Mouse (Mus musculus) gastrocnemius, postnatal 14 days (tissue): ENCODE data around the gene Hoxb3. TPM values are rescaled to one million over a fixed set of nuclear protein-coding genes. Genes with fewer than 3 reads are reported as not detected.

Experiments
- DNase-seq: peaks from one replicate; pipeline ENCODE4 v3.0.0; 2021; ENCODE audit warnings: mixed read lengths
- intact Hi-C: fragments of 180-260 bp; cut with DNase I; formaldehyde crosslinking; loops from one replicate; pipeline ENCODE4 v1.15.1; 2025; ENCODE audit warnings: low total_unique reads
- total RNA-seq, 2 experiments: library from RNA; stranded (reverse); gene quantifications; 2 replicates each; pipeline ENCODE4 v1.2.3; 2021

Gene Hoxb3
- total RNA-seq, 2 experiments from 2014 or later, result 0.66 to 0.80 TPM

- intact Hi-C loops, result no loop called here
- no peak for DNase-seq
Observed at GRCm38 (mm10) chr11:96286739-96287385, 36.3 kb upstream of the Hoxb3 start.

- intact Hi-C loops, result no loop called here
Observed at GRCm38 (mm10) chr11:96287411-96287810, 35.7 kb upstream of the Hoxb3 start.

GRCm38 (mm10) chr11:96288455-96289221 is 34.5 kb upstream of the Hoxb3 start:
- intact Hi-C loops, result no loop called here
- no peak for DNase-seq

More at GRCm38 (mm10) chr11:96287411-96287810, 35.7 kb upstream of the Hoxb3 start:
- DNase-seq, result no peak

- no peak for DNase-seq
- intact Hi-C loops, result no loop called here
Observed at GRCm38 (mm10) chr11:96289293-96289692, 33.8 kb upstream of the Hoxb3 start.

- intact Hi-C loops, result no loop called here
- no peak for DNase-seq
Observed at GRCm38 (mm10) chr11:96289837-96290236, 33.3 kb upstream of the Hoxb3 start.

- DNase-seq, result no peak
- intact Hi-C loops, result no loop called here
Observed at GRCm38 (mm10) chr11:96290705-96291355, 32.3 kb upstream of the Hoxb3 start.

GRCm38 (mm10) chr11:96291681-96292564 is 31.2 kb upstream of the Hoxb3 start, which contains the start of gene Hoxb6:
Gene Hoxb6 (plus strand): TSS chr11:96292476.
- no peak for DNase-seq
- intact Hi-C loops, result no loop called here

- intact Hi-C loops, result no loop called here
- no peak for DNase-seq
Observed at GRCm38 (mm10) chr11:96292565-96293301, 30.4 kb upstream of the Hoxb3 start.

GRCm38 (mm10) chr11:96293302-96293921 is 29.7 kb upstream of the Hoxb3 start:
- intact Hi-C loops, result no loop called here
- no peak for DNase-seq

GRCm38 (mm10) chr11:96294245-96295091 is 28.7 kb upstream of the Hoxb3 start:
- intact Hi-C loops, result no loop called here
- peak; percentile 61 for DNase-seq

- no peak for DNase-seq
- intact Hi-C loops, result no loop called here
Observed at GRCm38 (mm10) chr11:96295092-96295835, 27.9 kb upstream of the Hoxb3 start.

- intact Hi-C loops, result no loop called here
- no peak for DNase-seq
Observed at GRCm38 (mm10) chr11:96296997-96297396, 26.1 kb upstream of the Hoxb3 start.

GRCm38 (mm10) chr11:96297428-96297827 is 25.7 kb upstream of the Hoxb3 start:
- intact Hi-C loops, result no loop called here
- DNase-seq, result no peak

GRCm38 (mm10) chr11:96297968-96298635 is 25.0 kb upstream of the Hoxb3 start:
- DNase-seq, result no peak
- intact Hi-C loops, result no loop called here

- intact Hi-C loops, result no loop called here
Observed at GRCm38 (mm10) chr11:96298895-96299667, 24.0 kb upstream of the Hoxb3 start.

GRCm38 (mm10) chr11:96299781-96300180 is 23.3 kb upstream of the Hoxb3 start:
- DNase-seq, result no peak
- intact Hi-C loops, result loop anchor here (5.0 to 10.0 kb wide), 2 partner anchors 105 to 238 kb away; no protein-coding TSS in a partner anchor

More at GRCm38 (mm10) chr11:96298895-96299667, 24.0 kb upstream of the Hoxb3 start:
- no peak for DNase-seq
